Mouse (Mus musculus) megakaryocyte, embryonic 14.5 days (primary cell): Measurements from ENCODE around the gene Plekhg3.

Experiments
- FLI1 ChIP-seq: IDR thresholded peaks from 2 replicates; pipeline ENCODE4 v1.6.1; 2012; ENCODE audit warnings: low read length, inconsistent platforms, mixed read lengths
- GATA1 ChIP-seq: IDR thresholded peaks from 3 replicates; pipeline ENCODE4 v1.6.1; 2012; ENCODE audit warnings: mixed read lengths, low read length, inconsistent platforms, borderline replicate concordance

DNA sequence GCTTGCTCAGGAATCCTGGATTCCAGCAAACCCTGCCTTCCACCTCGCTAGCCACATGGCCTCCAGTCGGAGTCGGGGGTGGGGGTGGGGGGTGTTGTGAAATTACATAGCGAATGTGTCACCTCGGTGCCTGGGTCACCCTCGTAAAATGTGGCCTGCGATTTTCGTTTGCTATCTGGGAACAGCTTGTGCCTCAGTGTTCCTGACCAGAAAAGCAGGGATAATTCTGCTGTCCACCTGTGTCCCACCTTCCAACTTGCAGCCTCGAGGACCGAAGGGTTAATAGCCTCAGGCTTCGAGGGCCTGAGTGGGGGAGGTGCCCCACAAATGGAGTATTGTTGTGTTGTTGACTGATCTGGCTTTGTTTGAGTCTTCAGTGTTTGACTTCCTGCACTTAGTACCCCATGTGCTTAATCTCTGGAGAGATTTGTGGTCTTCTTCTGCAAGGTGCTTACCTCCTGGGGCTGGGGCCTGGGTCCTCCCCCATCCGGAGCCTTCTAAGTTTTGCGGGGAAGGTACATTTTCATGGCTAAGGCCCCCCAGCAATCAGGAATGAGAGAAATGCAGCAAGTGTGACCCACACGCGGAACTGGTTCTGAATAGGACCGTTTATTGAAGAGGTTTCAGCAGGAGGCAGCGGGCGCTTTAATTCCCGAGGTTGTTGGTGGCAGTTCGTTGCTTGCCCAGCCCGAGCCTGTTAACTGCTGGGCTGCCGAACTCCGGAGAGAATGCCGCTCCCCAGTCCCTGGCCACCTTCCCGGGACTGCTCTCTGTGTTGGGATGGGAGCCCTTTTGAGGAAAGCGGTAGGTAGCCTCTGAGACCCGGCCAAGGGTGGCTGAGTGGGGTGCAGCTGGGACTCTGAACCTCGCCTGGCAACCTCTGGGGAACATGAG, 15.9 kb downstream of the Plekhg3 start:
- TF ChIP-seq FLI1: no peak
- TF ChIP-seq GATA1: no peak
